Mouse (Mus musculus): ENCODE results near the gene Pip5k1c.

Pip5k1c gene

DNA sequence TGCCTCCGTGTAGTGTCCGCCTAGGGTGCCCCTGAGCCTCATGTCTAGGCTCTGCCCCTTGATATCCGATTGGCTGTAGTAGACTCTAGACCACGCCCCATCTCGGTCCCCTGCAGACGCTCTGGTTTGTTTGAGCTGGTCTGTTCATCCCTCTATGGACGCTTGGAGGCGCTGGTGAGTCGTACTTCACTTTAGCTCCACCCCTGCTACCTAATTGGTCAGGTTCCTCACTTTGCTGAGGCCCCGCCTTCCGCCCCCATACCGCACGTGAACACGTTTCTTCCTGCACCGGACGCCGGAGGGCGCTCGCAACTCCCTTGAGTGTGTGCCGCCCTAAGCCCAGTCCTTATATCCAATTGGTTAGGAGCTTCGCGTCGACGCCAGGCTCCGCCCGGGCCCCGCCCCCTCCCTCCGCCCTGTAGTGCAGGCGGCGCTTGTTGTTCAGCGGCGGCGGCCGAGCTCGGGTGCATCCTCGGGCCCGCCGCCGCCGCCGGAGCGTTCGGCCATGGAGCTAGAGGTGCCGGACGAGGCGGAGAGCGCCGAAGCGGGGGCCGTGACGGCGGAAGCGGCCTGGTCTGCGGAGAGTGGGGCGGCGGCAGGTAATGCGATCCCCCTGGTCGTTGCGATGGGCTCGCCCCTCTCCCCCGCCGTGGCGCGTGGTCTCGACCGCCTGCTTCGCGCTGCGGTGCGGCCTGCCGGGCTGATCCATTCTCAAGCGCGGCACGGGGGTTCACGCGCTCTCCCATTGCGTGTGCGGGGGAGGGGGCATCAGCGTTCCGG, at the start of gene Pip5k1c:
Gene Pip5k1c, plus strand, starts transcription at position 410 of the 780 bp plus-strand sequence.
- DNase-seq: peak; percentile 100

DNA sequence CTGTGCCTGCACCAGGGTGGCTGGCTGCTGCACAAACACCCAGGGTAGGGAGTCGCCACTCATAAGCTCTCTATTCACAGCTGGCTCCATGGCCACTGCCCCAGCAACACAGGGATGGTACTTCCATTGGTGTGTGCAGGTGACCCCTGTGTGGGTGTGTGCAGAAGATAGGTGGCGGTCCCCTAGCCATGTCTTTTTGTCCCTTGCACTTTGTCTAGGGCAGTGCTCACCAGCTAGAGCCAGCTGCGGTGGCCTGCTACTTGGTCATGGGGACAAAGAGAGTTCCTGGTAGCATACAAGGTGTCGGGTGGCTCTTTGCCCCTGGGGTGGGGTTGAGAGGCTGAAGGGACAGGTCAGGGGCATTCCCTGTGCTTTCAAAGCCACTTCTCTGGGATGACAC, 48.6 kb upstream of the Pip5k1c start:
- DNase-seq: no peak

DNA sequence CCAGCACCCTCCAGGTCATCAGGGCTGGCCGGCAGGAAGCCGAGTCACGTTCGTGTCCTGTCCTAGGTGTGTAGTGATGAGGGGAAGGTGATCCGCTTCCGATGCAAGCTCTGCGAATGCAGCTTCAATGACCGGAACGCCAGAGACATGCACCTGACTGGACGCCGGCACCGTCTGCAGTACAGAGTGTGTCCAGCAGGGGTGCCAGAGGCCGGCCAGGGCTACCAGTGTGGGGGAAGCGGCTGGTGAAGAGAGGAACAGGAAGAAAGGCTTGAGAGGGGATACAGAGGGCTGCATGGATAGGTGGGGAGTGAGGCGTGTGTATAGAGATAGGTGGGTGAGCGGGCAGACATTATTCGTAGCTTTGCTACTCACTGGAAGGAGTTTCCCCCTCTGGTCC, 48.2 kb upstream of the Pip5k1c start:
- peak; percentile 85 for DNase-seq

DNA sequence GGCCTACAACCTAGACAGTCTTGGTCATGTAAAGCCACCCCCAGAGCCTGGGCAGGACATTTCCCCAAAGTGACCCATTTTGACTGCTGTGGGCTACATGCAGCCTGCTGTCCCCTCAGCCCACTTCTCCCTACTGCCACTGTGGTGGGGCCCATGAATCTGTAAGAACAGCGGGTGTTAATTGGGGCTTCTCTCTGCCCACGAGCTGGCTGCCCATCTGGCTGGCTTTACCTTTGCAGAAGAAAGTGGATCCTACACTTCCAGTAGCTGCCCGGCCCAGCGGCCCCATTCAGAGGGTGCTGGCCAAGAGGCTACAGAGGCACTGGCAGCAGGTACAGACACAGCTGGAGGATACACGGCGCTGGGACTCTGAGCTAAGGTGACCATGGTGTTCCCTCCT, 47.6 kb upstream of the Pip5k1c start:
- no peak for DNase-seq

DNA sequence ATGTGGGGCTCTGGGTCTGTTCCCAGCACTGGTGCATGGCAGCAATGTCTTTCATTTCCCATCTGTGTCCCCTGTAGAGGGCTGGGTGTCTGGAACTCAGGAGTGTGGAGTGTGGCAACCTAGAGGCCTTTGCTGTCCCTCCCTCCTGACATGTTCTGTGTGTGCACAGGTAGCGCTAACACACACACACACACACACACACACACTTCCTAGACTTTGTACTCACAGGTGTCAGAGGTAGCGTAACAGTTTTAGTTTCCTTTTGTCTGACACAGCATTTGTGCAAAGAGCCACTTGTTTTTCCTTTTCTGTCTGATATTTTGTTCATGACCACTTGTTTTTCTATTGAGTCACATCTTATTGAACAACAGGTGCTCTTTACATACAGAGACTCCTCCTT, 45.0 kb upstream of the Pip5k1c start:
- no peak for DNase-seq

DNA sequence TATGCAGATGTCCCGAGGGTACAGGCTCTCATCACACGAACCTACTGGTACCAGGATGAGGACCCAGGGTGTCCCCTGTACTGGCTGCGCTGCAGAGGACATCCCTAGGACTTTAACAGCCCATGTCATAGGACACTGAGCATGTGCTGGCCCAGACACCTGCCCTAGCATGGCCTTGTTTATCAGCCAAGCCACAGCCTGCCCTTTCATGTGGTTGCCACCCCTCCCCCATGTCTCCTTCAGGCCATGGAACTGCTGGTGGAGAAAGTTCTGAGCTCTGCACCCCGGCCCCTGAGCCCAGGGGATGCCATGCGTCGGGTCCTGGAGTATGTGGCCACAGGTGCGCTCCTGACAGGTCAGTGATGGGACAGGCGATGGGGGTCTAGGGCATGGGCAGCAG, 43.3 kb upstream of the Pip5k1c start:
- no peak for DNase-seq

DNA sequence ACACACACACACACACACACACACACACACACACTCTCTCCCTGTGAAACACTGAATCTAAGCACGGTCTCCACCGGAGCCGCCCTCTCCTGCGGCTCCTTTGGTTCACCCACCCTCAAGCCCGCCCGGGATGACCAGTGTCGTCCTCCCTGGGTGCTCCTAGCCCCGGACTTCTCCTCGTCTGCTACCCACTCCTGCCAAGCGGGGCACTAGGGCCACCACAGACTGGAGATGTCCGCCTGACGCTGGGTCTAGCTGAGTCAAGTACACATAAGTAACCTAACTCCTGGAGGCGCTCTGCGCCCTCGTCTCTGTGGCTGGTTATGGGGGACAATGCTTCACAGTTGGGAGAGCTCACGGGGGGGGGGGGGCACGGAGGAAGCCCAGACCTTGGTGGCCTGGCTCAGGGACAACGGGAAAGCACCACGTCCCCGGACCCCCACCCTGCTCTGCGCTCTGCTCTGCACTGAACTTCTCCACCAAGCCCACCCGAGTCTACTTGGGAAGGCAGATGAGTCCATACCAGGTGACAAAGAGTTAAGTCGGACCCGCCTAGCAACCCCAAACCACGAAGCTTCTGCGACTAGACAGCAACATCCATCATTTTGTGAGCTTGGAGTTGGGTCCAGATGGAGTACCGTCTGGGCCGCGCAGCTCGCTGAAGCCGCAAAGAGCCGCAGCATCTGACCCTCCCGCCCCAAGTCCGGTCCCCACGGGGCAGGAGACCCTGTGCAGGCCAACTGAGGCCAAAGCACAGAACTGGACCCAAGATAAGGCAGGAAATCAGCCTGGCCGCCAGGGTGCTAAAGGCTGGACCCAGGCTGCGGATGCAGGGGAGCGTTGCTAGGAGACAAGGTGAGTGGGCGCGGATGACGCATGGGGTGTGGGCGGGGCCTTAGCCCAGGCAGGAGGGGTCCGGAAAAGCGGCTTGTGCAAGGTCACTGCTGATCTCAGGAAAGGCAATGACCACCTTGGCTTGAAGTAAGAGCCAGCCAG, 40.0 kb upstream of the Pip5k1c start, which contains the start of gene Matk:
Gene Matk, plus strand, starts transcription at position 512 of the 996 bp plus-strand sequence.
- peak; percentile 34 for DNase-seq

DNA sequence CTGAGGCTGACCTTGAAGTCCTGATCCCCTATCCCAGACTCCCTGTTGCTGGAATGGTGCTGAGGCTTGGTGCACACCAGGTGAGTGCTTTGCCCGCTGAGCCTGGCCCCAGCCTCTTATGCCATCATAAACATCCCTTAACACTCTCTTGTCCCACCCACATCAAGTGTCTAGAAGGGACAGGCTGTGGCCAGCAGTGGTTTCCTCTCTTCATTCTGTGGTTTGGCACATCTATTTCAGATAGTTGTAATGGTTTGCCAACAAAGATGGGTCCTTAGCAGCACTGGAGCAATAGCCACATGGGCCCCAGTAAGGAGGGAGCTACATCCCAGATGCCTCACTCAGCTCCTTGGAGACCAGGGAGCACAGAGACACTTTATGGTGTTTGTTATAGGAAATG, 37.9 kb upstream of the Pip5k1c start:
- no peak for DNase-seq

DNA sequence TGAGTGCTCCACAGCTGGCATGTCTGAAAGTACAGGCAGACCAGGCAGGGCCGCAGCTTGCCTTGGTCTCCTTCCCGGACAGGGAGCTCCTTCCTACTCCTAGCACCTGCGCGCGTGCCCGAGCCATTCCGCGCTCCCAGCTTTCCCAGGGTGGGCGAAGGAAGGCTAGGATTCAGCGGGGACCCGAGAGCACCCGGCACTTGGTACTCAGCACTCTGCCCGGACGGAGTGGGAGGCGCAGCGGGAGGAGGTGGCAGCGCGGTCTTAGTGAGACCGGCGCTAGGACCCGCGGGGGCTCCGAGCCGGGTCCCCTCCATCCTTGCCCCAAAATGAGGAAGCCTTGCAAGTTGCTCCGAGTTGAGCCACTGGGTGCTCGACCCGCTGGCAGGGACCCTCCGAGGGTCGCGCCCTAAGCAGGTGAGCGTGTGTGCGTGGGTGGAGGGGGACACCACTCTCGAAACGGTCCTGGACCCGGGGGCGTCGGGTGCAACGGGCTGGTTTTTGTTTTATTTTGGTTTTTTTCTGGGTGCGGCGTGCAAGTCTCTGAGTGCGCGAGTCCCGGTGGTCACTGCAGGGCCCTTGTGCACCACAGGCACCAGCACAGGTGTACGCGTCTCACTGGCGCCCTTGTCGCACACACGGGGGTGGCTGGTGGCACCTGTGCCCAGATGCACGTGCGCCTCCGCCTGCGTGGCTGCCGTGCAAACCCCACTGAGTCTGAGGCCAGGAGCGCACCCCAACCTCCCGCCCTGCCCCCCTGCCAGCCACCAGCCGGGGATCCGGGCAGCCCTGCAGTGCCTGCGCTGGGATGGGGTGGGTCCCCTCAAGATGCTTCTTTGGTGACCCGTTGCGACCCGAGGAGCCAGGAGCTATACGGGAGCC, 35.4 kb upstream of the Pip5k1c start:
- no peak for DNase-seq

DNA sequence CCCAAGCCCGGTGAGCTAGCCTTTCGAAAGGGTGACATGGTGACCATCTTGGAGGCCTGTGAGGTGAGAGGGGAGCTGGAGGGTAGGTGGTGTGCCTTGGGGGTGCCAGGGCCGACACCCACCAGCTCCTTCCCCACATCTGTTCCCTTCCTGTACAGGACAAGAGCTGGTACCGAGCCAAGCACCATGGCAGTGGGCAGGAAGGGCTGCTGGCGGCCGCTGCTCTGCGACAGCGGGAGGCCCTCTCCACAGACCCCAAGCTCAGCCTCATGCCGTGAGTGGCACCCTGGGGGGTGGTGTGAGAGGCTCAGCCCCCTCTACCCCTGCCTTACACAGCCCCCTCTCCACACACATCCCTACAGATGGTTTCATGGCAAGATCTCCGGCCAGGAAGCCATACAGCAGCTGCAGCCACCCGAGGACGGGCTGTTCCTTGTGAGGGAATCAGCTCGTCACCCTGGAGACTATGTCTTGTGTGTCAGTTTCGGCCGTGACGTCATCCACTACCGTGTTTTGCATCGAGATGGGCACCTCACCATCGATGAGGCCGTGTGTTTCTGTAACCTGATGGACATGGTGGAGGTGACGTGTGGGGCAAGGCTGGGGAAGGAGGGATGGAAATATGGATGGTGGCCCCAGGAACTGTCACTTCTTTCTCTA, 33.4 kb upstream of the Pip5k1c start:
- no peak for DNase-seq

DNA sequence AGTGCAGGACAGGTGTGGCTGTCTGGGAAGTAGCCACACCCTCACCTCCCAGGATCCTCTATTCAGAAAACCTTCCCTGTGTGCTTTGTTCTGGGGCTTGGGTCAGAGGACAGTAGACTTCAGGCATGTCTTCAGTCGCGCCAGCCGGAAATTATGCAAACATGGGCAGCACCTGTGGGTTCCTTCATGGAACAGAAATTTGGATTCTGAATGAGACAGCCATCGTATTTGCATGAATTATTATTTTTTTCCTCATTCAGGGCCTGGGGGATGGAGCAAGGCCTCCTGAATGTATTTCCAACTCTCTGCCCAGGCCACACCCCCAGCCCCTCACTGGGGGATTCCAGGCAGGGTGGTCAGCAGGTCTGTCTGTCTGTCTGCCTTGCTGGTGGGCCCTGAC, 31.7 kb upstream of the Pip5k1c start:
- no peak for DNase-seq

DNA sequence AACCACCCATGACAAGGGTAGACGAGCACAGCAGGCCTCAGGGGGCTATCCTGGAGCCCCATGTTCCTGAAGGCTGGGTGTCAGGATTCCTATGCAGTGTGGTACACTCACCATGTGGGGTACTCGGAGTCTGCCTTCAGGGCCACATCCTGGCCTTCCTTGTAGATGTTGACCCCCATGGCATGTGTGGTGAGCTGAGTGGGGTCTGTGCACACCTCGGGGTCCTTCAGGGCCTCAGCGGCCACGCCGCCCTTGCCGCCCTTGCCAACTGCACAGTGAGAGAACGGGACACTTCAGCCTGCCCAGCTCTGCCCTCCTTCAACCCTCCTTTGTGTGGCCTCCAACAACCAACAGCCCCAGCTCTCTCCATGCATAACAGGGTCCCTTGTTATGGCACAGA, 27.2 kb upstream of the Pip5k1c start:
- no peak for DNase-seq

DNA sequence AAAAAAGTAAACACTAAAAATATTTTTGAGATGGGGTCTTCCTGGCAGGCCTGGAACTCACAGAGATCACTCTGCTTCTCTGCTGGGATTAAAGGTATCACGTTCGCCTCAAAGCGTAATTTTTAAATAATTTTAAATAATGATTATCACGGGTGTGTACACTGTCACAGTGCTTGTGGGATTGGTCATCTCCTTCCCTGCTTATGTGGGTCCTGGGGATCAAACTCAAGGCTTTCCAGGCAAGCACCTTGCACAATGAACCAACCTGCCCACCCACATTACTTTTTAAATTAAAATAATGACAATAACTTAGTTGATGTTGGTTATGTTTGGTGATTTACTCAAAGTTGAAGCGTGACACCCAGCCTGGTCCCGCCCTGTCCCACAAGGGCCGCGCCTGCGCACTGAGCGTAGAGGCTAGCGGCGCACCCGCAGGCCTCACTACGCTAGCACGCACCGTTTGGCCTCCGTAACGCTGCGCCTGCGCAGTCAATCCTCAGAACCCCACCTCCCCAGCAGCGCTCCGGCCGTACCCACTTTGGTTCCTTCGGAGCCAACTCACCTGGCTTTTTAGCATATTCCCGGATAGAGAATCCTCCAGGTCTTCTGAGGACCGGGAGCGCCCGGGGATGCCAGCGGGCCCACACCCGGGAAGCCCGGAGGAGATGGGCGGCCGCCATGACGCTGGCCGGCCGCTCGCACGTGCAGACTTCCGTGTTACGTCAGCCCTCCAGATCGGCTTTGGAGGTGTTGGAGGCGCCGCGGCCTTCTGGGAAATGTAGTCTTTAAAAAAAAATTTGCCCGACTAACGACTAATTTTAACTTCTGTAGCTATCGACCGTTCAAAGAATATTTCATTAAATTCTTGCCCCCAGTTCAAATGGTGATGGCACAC, 26.3 kb upstream of the Pip5k1c start, which contains the start of the genes Mrpl54 and Apba3:
Gene Mrpl54, minus strand, starts transcription at position 724 of the 895 bp plus-strand sequence.
Gene Apba3, plus strand, starts transcription at position 750 of the 895 bp plus-strand sequence.
- DNase-seq: peak; percentile 97

DNA sequence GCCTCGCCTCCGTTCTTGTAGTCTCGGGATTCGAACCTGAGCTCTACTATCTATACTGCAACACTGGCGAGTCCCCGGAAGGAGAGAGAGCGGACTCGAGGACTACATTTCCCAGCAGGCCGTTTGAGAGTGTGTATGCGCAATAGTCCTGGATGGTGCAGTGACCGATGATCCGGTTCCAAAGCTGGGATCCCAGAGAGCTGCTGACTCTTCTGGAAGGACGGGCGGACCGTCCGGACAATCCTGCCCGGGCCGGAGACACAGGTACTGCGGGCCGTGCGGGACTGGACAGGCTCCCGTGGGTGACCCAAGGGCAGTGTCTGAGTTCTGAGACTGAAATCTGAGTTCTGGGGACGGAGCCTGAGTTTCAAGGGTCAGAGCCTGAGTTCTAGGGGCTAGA, 24.7 kb upstream of the Pip5k1c start:
- DNase-seq: peak; percentile 96

DNA sequence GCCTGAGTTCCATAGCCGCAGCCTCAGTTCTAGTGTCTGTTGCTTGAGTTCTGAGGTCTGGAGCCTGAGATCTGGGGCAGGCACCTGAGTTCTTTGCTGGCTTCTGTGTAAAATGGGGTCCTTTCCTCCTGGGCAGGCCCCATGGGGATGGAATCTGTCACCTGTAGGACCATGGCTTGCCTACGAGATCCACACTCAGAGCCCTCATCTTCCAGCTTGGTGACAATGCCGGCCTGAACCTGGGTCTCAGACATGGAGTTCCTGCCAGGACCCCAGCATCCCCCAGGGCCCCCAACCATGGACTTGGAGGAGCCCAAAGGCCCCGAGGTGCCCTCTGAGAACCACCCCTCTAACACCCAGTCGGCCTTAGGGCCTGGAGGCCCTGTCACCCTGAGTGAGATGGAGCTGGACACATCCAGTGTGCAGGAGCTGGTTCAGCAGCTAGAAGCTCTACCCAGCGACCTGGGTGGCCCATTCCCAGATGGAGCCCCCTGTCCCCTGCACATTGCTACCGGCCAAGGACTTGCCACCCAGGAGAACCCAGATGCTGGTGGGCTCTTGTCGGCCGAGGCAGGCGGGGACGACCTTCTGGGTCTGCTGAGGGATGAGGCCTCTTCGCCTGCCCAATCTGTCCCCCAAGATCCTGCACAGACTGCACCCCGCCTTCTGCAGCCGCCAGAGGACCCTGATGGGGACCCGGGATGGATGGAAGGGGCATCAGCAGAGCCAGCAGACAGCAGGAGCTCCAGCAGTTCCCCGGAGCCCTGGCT, 23.9 kb upstream of the Pip5k1c start:
- no peak for DNase-seq

DNA sequence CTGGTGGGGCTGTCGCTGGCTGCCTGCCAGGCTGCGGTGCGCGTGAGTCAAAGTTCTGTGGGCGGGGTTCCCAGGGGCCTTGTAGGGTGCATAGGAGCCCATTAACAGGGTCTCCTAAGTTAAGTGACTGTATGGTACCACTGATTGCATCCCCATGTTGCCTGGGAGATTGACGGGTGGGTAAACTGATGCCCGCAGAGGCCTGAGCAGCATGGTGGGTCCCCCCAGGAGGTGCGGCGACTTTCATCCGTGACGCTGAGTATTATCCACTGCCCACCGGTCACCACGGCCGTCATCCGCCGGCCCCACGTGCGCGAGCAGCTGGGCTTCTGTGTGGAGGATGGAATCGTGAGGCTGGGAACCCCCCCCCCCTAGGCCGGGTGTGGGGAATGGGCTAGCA, 20.4 kb upstream of the Pip5k1c start:
- no peak for DNase-seq

DNA sequence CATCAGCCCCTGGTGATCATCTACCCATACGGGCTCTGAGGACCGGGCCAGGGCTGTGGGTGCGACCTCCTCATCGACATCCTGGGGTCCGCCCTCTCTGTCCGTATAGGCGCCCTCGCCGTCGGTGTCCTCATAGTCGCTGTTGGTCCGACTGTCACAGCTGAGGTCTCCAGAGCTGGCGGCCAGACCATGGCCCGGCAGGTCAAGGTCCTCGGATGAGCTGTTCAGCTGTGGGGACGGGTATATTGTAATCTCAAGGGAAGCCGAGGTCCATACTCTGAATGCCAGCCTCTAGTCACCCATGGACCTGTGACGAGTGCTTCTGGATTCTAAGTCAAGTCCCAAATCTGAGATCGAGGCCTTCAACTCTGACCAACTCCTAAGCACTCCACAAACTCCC, 18.9 kb upstream of the Pip5k1c start:
- no peak for DNase-seq

DNA sequence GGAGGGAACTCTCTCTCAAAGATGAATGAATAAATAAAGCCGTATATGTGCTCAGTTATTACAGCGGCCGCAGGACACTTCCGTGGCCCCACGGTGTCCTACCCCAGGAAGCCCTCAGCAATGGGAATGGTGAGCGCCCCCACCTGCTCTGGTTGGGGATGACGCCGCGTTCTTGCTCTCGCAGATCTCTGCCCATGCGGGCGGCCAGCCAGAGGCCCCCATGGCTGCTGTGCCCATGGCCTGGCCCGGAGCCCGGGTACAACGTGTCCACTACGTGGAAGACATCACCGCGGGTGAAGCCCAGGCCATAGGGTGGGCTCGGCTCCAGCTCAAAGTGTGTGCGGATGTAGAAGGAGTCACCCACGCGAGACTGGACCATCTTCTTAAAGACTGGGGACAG, 15.1 kb upstream of the Pip5k1c start:
- no peak for DNase-seq

DNA sequence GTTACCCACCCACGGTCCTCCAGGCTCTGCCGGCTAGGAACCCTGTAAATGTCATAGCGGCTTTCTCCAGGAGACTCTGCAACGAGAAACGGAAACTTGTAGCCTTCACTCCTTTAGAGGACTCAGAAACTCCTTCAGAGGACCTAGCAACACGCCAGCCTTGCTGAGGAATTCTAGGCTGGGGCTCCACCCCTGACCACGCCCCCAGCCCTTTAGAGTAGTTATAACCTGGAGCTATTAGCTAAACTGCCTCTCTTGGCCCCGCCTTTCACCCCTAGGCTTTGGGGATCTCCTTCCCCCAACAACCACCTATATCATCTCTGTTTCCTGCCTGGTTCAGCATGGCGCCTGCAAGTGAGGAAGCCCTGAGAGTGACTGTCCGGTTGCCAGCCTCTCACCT, 13.3 kb upstream of the Pip5k1c start:
- peak; percentile 74 for DNase-seq

DNA sequence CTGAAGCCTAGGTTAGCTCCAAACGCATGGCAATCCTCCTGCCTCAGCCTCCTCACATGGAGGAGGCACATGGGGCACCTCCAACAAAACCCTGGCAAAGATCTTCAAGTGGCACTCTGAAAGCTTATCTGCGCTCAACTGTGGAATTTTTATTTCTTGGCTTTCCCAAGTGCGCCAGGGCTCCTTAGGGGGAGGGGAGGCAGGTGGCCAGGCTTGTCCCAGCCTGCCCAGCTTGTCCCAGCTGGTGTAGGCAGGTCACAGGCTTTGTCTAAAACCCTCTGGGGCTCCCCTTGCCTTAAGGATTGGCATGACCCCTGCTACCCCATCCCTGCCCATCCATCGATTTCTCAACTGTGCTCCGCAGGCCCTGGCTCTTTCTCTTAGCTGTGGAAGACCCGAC, 8.6 kb upstream of the Pip5k1c start:
- DNase-seq: peak; percentile 43
